Mouse (Mus musculus): Measurements from ENCODE around the gene Smox.
"Not testable (repeated sequence)": the region's sequence is repeated elsewhere in the genome, so short reads cannot be mapped to it uniquely, and the experiment has no call there.

The Smox gene

DNA sequence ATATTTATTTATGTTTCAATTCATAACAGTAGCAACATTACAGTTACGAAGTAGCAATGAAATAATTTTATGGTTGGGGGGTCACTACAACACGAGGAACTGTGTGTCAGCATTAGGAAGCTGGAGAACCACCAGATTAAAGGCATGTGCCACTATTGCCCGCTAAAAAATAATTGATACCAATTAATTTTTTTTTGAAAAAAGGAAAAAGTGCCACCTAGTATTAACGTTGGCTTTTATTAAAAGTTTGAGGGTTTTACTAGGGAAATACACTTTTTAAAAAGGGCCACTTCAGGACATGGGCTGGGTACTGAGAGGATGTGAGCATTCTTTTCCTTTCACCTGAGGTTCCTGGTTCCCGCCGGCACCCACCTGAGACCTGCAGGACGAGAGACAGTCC is at the start of gene Smox:
TSS of gene Smox (plus strand) at position 301 of the 400 bp plus-strand sequence.
- DNase-seq (ENCODE audit: low spot score in 2 of 2), result no peak

DNA sequence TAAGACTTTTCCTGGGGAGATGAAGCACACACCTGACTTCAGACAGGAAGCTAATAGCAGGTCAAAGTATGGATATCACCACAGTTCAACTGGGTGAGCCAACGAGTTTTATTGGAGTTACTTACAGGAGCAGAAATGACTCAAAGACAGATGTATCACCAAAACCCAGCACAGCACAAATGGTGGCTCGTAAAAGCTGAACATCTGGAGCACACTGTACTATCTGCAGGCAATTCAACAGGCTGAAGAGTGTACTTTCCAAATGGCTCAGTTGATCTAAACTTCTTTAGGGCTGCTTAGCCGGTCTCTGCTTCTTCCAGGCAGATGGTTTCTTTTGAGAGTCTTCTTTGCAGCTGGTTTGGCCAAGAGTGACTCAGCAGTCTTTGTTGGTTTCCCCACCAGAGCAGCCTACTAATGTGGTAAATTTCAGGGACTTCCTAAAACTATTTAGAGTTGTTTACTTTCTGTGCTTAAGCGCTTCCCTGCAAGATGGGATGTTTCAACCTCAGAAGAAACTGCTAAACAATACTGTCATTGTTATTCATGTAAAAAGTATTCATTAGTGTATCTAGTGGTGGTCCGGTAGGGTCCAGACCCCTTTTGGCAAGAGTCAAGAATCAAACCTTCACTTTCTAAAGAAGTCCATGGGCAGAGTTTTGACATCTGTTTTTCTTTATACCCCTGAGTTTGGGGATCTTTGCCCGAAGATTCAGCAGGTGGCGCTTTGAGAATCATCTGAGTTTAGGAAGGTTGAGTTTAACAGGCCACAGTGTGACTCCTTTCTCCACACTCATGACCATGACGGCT is 48.0 kb upstream of the Smox start:
- no peak for DNase-seq (ENCODE audit: low spot score in 2 of 2)

DNA sequence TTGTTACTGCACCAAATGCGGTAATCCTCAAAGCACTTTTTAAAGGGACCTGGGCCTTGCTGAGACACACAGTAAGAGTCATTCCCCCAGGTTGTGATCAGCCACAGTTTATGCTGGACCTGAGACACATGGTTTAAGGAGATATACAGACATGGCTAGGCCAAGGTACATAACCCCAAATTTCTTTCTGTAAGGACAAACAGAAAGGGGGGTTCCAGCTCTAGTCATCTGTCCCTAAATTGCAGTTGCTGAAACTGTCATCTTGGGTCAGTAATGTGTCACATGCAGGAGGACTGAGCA is 47.5 kb upstream of the Smox start:
- DNase-seq (ENCODE audit: low spot score in 2 of 2), result no peak

GRCm38 (mm10) chr2:131446416-131446982 is 44.8 kb upstream of the Smox start:
- DNase-seq (ENCODE audit: low spot score in 2 of 2), result no peak

DNA sequence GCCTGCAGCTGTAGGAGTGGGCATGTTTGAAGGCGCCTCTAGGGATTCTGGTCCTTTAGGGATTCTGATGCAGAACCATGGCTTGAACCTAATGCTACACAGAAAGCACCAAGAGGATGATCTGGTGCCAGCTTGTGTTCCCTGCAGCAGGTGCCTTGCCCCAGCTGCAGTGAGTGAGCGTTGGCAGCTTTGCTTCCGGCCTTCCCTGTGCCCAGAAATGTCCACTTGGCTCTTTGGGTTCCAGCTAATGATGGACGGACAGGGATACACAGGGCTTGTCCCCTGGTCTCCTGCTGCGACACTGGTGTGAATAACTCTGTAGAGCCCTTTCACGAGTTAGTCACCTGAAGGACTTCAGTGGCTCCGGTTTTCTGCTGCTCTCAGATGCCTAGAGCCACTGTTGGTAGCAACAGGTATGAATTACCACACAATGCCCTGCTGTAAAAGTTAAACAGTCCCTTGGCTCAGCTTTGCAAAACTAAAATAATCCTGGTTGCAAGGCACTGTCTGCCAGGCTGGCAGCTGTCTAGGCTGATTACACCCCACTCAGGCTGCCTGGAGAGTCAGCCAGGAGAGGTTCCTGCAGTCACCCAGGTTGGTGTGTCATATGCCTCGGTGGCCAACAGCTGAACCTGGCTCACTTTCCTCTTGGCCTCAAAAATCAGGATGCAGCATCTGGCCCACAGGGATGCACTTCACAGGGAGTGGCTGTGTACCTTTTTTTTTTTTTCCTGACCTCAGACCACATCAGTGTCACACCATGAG is 43.5 kb upstream of the Smox start:
- no peak for DNase-seq (ENCODE audit: low spot score in 2 of 2)

GRCm38 (mm10) chr2:131448353-131448752 is 42.9 kb upstream of the Smox start:
- no peak for DNase-seq (ENCODE audit: low spot score in 2 of 2)

DNA sequence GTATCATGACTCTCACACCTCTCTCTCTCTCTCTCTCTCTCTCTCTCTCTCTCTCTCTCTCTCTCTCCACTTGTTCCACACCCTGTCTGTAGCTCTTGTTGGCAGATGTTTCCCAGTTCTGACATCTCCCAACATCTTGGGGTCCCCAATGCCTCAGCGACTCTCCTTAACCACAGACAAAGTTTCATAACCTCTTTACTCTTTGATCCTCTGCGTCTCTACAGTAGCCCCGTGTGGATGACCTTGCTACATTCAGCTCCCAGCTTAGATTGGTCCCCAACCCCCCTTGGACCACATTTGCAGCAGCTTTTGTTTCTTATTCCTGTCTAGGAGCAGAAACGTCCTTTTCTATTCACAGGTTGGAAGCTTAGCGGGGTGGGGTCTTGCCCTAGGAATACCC is 41.6 kb upstream of the Smox start:
- no peak for DNase-seq (ENCODE audit: low spot score in 2 of 2)

- DNase-seq (ENCODE audit: low spot score in 2 of 2), result no peak
Observed at GRCm38 (mm10) chr2:131450491-131450890, 40.8 kb upstream of the Smox start.

- DNase-seq (ENCODE audit: low spot score in 2 of 2), result no peak
Observed at GRCm38 (mm10) chr2:131457728-131458127, 33.6 kb upstream of the Smox start.

GRCm38 (mm10) chr2:131460946-131461682 is 30.2 kb upstream of the Smox start:
- DNase-seq (ENCODE audit: low spot score in 2 of 2), result no peak

- no peak for DNase-seq (ENCODE audit: low spot score in 2 of 2)
Observed at GRCm38 (mm10) chr2:131462991-131463390, 28.3 kb upstream of the Smox start.

- DNase-seq (ENCODE audit: low spot score in 2 of 2), result no peak
Observed at GRCm38 (mm10) chr2:131464147-131464546, 27.1 kb upstream of the Smox start.

- DNase-seq (ENCODE audit: low spot score in 2 of 2), result no peak
Observed at GRCm38 (mm10) chr2:131466732-131467131, 24.6 kb upstream of the Smox start.

DNA sequence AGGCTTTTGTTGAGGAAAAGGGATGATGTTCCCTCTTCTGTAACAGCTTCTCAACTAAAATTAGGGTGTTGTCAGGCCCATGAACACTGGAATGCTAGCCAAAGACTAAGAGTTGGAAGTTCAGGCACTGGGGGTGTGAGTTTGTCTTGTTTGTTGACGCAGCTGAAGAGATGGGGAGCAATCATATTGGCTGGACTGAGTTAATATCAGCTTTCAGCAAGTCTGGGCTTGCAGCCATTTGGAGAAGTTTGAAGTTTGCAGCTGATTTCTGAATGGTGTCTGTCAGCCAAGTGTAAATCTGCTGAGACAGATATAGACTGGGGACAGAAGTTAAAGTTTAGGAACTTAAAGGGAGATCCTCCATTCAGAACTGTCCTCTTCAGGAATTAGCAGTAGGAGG is 21.4 kb upstream of the Smox start:
- no peak for DNase-seq (ENCODE audit: low spot score in 2 of 2)

DNA sequence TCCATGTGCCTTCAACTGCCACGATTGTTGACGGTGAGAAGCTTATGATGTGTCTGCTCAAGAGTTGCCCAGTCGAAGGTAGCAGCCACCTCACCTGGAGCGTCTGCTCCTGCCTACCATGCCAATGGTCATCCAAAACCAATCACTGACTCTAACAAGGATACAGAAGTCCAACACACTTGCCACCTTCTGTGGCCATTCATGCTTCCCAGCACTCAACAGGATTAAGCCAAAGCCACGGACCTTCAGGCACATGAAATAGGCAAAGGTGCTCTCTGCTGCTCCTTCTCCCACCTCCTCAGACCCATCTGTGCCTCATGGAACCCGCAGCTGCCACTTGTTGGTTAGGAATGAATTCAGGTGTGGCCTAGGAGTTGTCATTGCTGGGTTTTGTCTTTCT is 17.5 kb upstream of the Smox start:
- no peak for DNase-seq (ENCODE audit: low spot score in 2 of 2)

GRCm38 (mm10) chr2:131477105-131477504 is 14.2 kb upstream of the Smox start:
- not testable (repeated sequence) for DNase-seq (ENCODE audit: low spot score in 2 of 2)

- DNase-seq (ENCODE audit: low spot score in 2 of 2), result no peak
Observed at GRCm38 (mm10) chr2:131477917-131478316, 13.4 kb upstream of the Smox start.

DNA sequence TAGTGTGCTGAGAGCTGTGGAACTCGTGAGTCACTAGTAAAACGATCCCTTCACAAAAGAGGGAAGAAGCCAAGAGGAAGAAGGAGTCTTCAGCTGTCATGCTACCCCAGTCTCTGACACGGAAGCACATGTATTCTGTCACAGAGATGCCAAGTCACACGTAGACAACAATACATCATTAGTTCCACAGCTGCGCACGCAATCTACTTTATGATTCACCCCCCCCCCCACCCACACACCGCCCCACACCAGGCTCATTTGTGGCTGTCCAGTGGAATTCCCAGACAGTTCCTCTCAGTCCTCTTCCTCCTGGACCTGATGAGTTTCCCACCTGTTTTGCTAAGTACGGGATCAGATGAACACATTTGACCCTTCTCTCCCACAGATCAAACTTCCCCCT is 12.9 kb upstream of the Smox start:
- no peak for DNase-seq (ENCODE audit: low spot score in 2 of 2)

GRCm38 (mm10) chr2:131478916-131479315 is 12.4 kb upstream of the Smox start:
- DNase-seq (ENCODE audit: low spot score in 2 of 2), result no peak

- no peak for DNase-seq (ENCODE audit: low spot score in 2 of 2)
Observed at GRCm38 (mm10) chr2:131481733-131482132, 9.6 kb upstream of the Smox start.

DNA sequence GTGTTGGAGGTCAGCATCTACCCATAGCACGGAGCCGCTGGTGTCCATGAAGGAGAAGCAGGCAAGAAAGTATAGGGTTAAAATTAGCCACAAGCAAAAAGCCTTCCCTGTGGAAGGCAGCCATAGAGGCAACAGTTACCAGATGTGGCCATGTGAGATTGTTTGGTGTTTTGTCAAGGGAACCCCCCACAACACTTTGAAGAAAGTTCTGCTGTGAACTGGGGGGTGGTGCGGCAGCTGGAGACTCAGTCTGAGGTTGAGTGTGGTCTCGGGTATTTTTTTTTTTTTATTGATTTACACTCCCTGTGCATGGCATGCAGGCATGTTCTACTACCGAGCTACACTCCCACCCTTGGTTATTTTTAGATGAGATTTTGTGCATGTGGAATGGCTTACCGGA is 8.8 kb upstream of the Smox start:
- DNase-seq (ENCODE audit: low spot score in 2 of 2), result no peak

GRCm38 (mm10) chr2:131483562-131483961 is 7.7 kb upstream of the Smox start:
- no peak for DNase-seq (ENCODE audit: low spot score in 2 of 2)
